Mouse (Mus musculus): ENCODE results near the gene Coro2b. TPM values are rescaled to one million over a fixed set of nuclear protein-coding genes. Genes with fewer than 3 reads are reported as not detected.

Gene Coro2b
- polyA plus RNA-seq, 1 experiment from 2014 or later: 10.3 TPM

DNA sequence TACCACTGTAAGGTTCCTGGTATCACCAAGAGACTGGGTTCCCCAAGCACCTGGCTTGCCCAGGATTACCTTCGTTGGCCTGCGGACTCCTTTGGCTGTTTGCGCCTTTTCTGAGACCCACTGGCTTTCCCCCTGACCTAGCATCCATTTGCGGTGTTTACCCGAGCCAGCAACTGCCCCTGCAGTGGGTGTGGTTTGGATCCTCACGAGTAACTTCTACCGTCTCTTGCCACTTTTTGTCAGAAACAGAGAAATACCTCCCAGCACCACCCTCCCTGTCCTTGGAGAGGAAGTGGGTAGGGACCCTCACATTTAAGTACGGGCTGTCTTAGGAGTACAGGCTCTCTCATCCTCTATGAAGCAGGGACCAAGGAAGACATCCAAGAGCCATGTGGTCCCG is 166.7 kb downstream of the Coro2b start:
- no peaks in the 10 kb centered on the region for H3K9me3 ChIP-seq (replicated peaks)
- peaks cover 76% of the 10 kb centered on the region for H3K4me1 ChIP-seq
- WGBS: 70% methylated on average over 9 of the region's 9 CpGs
- no peaks in the 10 kb centered on the region for H3K27me3 ChIP-seq
- no peak overlapping the region for H3K9ac ChIP-seq
- peaks cover 30% of the 10 kb centered on the region for H3K36me3 ChIP-seq
- no peak overlapping the region for H3K4me3 ChIP-seq (replicated peaks)
- no peak overlapping the region for H3K27ac ChIP-seq (replicated peaks)
- ATAC-seq (ENCODE audit: insufficient number of reproducible peaks, low FRiP score, low TSS enrichment, low read depth): no peak
- no peak overlapping the region for H3K4me2 ChIP-seq (replicated peaks)

Other genes starting within 250 kb of the Coro2b start
- gene Anp32a, start 195.8 kb downstream of the Coro2b start, polyA plus RNA-seq (2015; fragmentation: Nextera tagmentation; extraction: Ambion mirVana): 185 and 200 TPM in 2 replicates
- gene Itga11, start 140.8 kb upstream of the Coro2b start, polyA plus RNA-seq (2015; fragmentation: Nextera tagmentation; extraction: Ambion mirVana): 6.1 and 7.9 TPM in 2 replicates

Data from embryonic facial prominence, embryonic 15.5 days (tissue).